Mouse (Mus musculus) hindlimb bud, embryonic 11.5 days (tissue): ENCODE measurements at regions not wholly inside any gene's neighbourhood (a gene's known extent, or its start where the extent isn't known, plus 50 kb on each side); places are given as distances from the start of the nearest gene placed in this dataset.

Source experiments
- DNase-seq: peaks from one replicate; pipeline ENCODE4 v3.0.0-alpha.2; 2012; ENCODE audit warnings: low read depth, low spot score; ENCODE audit errors: extremely low spot score

DNA sequence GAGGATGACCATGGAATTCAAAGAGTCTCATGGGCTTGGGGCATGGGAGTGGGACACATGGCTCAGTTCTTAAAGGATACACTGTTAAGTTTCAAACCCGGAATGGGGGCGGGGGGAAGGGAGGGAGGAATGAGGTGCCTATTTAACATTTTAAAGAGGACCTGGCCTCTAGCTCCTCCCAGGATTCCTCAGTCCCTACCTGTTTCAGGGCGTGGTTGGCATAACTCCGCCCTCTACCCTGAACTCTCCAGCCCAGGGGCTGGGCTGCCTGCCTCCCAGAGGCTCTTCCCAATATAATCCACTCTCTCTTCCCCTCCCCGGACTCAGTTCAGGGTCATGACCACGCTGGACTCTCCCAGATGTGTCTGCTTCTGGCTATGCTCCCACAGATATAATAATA is 108.0 kb downstream of the 2410131K14Rik start:
- no peak for DNase-seq

DNA sequence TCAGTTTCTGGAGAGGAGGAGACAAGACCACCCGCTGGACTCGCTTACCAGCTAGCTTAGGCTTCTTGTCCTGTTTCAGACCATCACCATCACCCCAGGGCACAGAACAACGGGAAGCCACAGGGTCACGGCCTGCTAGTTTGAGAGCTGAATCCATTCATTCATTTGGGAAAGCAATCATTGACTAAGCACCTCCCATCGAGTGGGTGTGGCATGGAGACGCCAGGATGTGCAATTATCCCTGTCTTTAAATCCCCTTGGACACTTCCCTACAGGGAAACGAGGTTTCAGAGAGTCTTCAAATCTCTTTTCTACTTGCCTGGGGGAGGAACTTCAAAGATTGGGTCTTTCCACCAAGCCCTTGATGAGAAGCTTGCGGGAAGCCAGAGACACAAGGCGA is 108.7 kb downstream of the 2410131K14Rik start:
- no peak for DNase-seq

GRCm38 (mm10) chr5:118354127-118354526 is 109.1 kb downstream of the 2410131K14Rik start:
- no peak for DNase-seq

DNA sequence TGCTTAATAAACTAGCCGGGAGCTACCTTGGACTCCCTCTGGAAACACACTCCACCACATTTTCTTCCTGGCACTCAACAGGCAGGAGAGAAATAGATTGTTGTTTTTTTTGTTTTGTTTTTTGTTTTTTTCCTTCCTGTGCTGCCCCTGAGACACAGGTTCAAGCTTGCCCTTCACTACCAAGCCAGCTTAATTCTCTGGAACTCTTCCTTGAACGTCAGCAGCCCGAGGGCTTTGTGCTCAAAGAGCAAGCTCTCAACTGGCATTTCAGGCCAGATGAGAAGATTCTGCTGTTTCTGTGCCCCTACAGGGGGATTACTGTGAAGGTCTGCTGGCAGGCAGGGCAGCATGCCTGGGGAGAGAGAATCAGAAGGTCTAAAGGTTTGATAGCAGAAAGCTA is 109.8 kb downstream of the 2410131K14Rik start:
- no peak for DNase-seq

DNA sequence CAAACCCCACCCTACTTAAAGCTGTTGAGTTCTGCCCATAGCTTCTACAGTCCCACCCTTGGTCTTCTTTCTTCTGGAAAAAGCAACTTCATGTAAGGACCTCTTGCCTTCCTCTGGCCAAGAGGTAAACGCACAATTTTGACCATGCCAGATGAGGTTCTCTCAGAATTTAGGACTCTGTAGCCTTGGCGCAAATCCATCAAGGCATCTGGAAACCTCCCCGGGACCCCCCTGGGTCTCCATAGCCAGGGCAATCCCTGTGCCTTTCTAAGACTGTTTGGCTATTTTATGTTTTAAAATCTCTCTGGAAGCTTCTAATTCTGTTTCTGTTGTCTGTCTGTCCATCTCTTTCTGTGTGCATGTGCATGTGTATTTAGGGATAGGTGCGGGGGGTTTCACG is 110.3 kb downstream of the 2410131K14Rik start:
- no peak for DNase-seq

DNA sequence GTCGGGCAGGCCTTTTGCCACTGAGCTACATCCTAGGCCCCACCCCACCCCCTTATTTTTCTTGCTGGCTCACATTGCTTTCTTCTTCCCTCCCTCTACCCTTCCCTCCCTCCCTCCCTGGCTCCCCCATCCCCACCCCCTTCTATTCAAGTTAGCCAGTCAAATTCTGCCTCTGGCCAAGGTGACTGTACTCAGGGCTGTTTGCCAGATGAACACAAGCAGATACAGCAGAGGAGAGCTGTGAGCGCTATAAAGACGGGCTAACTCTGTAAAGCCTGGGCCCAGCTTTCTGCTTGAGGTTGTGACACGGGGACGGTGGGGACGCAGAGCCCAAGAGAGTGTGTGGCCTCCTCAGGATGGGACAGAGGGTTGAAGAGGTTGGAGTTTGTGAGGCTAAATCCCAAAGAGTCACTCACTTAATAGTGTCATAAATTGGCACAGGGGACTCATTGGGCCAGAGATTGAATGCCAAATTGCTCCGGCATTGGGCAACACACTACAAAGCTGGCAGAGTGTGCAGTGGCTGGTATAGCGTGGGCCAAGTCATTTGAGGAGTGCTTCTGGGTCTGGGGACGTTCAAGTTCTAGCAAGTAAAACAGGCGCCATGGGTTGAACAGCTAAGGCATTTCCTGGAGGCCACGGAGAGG is 110.8 kb downstream of the 2410131K14Rik start:
- no peak for DNase-seq

DNA sequence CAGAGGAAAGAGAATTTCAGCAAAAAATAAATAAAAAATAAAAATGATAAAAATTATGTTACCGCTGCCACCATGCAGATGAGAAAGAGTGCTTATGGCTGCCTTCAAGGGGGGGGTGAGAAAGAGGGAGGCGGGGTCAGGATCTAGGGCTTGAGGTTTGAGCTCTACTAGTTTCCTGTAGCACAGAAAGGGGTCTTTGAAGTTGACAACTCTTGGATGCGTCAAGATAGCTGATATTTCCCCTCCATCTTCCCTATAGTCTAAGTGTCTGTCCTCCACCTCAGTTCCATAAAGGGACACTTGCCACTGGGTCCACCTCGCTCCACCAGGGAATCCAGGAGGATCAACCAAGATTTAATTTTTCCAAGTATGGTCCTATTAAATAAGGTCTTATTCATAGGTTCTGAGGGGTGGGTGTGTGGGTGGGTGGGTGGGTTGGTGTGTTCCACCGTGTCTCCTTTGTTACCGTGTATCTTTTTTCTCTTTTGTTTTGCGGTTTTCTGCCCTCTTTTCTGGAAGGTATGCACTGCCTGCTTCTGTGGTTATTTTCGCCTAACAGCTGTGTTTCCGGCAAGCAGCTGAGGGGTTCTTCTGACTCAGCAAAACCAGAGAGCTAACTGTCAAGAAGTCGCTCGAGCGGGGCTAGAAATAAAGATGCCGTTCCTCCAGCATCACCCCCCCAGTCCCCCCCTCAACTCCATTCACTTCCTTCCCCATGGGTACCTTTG is 114.8 kb downstream of the 2410131K14Rik start:
- DNase-seq: no peak

DNA sequence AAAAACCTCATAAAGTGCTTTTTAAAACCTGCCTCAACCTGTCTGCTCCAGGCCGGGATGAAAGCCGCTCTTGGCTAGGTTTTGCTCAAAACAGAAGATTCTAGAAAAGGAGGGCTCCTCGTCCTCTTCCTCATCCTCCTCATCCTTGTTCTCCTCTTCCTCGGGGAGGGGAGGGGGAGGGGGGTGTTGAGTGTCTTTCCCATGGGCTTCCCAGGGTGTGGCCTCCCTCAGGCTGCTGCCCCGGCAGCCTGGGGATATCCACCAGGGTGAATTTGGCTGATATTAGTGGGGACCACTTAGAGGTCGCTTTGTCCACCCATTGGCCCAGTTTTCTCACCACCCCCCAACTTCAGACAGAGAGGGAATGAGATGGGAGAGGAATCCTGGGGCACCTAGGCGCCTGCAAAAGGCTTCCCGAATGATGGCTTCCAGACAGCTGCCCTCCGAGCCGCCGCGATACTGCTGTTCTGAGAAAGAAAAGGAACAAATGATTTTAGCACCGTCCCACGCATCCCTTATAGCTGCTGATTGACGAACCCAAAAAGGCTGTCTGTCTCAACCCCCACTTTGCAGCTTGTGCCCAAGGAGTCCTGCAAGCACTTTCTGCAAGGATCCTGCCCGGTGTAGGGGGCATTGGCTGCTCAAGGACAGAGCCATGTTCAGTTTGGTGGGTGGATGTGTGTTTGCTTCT is 115.5 kb downstream of the 2410131K14Rik start:
- no peak for DNase-seq

- no peak for DNase-seq
Observed at GRCm38 (mm10) chr5:118361133-118361852, 116.3 kb downstream of the 2410131K14Rik start.

DNA sequence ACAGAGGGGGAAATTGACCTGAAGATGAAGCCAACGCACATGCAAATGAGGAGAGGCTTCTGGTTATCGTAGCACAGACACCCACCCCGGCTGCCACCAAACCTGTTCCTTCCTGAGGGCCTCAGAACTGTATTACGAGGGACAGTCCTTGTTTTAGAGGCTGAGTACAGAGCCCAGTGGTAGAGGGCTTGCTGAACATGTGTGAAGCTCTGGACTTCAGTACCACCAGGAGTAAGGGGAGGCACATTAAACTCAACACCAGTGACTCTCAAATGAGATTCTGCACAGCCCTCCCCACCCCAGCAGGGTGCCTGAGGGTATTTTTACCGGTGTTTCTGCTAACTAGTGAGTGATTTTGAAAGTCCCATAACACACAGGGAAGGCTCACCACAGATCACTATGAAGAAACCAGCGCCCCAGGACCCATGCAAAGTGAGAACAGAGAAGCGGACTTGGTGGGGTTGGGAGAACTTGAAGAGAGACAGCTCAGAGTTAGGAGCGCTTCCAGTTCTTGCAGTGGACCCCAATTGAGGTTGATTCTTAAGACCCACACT is 116.9 kb downstream of the 2410131K14Rik start:
- no peak for DNase-seq

DNA sequence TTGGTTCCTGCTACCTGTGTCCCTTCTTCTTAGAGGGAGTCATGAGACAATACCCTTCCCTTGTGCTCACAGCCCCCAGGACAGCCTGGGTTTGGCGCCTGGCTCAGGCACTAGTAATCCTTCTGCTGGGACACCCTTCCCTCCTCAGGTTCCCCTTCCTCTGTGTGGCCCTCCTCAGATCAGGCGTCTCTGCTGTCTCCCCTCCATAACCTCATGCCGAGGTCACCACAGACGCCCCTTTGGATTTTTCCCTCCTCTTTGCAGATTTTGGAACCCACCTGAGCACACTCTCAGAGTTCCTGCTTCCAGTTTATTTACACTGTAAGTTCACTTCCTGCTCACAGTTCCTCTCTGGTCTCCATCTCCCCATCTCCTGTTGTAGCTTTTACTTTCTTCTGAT is 117.7 kb downstream of the 2410131K14Rik start:
- no peak for DNase-seq

GRCm38 (mm10) chr5:118363154-118363553 is 118.1 kb downstream of the 2410131K14Rik start:
- DNase-seq: no peak

GRCm38 (mm10) chr5:118364646-118365045 is 119.6 kb downstream of the 2410131K14Rik start:
- no peak for DNase-seq

- no peak for DNase-seq
Observed at GRCm38 (mm10) chr5:118365196-118365595, 120.2 kb downstream of the 2410131K14Rik start.

DNA sequence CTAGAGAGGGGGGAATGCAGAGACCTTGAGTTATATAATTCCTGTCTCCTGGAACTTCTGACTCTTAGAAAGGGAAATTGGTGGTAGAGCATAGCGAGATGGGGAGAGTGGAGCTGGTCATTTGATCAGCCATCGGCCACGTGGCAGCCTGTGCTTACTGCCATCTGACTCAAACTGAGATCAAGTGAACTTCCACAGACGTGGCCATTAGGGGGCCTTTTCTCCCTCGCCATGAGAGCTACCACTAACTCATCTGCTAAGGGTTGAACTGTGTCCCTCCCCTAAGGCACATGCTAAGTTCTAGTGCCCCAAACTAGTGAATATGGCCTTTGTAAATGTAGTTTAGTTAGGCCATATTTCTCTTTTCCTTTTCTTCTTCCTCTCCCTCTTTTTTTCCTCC is 120.6 kb downstream of the 2410131K14Rik start:
- no peak for DNase-seq

DNA sequence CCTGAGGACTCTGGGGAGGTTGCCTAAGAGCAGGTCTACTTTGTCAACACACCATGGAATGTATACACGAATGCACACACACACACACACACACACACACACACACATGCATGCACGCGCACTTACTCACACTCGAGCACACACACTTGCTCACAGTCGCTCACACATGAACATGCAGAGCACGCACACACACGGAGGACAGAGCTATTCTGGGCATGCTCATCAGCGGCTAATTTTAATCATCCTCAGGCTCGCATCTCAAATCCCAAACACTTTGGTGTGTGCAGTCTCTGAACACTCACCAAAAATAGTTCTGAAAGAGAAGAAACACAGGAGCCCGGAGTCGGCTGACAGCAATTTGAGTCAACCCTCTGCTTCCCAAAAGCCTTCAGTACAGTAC is 122.0 kb downstream of the 2410131K14Rik start:
- no peak for DNase-seq

GRCm38 (mm10) chr5:118373581-118373981 is 128.6 kb downstream of the 2410131K14Rik start:
- DNase-seq: no peak

- no peak for DNase-seq
Observed at GRCm38 (mm10) chr5:118374968-118375367, 129.9 kb downstream of the 2410131K14Rik start.

- DNase-seq: no peak
Observed at GRCm38 (mm10) chr5:118375916-118376315, 130.9 kb downstream of the 2410131K14Rik start.

- no peak for DNase-seq
Observed at GRCm38 (mm10) chr5:118376478-118376877, 131.5 kb downstream of the 2410131K14Rik start.

GRCm38 (mm10) chr5:118377402-118377848 is 132.4 kb downstream of the 2410131K14Rik start:
- no peak for DNase-seq
